Mouse (Mus musculus) yolk sac, embryonic 10.5 days (tissue): ENCODE measurements around the gene Mafb.
A peak's percentile ranks its signal among the peaks of the same experiment; 100 is the strongest.

ENCODE experiments used
- DNase-seq: peaks from one replicate; pipeline ENCODE4 v3.0.0-alpha.2; 2017; ENCODE audit warnings: low spot score

The Mafb gene

GRCm38 (mm10) chr2:160325105-160325644, 41.7 kb downstream of the Mafb start:
- peak; percentile 36 for DNase-seq

GRCm38 (mm10) chr2:160321829-160322228, 45.0 kb downstream of the Mafb start:
- no peak for DNase-seq

GRCm38 (mm10) chr2:160318255-160318654, 48.6 kb downstream of the Mafb start:
- DNase-seq = no peak
